Mouse (Mus musculus): ENCODE results near the gene Fez1.

Fez1 gene

GRCm38 (mm10) chr9:36821644-36822000 is at the start of gene Fez1:
Fez1 (plus strand) TSS chr9:36821864.
- DNase-seq = peak; percentile 95 to 96

DNA sequence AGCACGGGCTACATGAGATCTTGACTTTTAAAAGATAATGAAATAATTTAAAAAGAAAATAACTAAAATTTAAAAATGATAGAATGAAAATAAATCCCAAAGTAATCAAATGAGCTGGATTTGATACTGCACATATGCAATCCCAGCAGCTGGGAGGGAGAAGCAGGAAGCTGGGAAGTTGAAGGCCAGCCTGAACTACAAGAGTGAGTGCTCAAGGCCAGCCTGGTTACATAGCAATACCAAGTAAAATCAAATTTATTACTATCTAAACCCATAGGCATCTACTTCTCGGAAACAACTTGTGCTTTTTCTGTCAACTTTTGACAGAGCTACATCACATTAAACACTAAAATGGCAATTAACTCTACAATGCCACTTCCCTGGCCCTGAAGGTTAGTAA is 37.7 kb upstream of the Fez1 start:
- DNase-seq = no peak

DNA sequence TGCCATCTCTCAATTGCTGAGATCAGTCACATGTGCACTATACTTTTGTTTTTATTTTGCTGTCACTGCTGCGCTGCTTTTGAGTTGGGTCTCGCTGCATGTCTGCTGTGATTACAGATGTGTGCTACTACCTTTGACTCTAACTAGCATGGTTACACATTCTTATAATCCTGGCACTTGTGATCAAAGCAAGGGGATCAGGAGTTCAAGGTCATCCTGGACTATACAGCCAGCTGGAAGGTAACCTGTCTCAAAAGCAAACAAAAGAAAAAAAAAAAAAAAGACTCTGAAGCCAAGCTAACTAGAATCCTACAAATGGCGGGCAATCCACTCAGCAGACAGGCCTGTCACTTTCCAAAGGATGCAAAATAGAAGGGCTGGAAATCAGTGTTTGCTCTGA is 29.5 kb upstream of the Fez1 start:
- DNase-seq = no peak

DNA sequence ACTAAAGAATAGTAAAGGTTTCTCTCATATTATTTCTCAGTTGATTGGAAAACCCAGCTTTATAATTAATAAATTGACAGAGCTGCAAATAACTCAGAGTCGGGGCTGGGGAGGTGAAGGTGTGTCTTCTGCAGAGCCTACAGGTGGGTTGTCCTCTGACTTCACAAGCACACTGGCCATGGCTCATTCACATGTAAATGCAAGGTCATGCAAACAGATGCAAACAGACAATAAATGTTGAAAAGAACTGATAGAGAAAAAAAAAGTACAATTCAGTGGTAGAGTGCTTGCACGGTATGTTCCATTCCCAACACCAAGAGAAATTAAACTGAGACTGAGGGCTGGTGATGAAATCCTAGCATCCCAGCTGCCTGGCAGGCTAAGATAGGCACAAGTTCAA is 27.2 kb upstream of the Fez1 start:
- no peak for DNase-seq

- no peak for DNase-seq
Measured at GRCm38 (mm10) chr9:36795556-36795955, 26.1 kb upstream of the Fez1 start.

DNA sequence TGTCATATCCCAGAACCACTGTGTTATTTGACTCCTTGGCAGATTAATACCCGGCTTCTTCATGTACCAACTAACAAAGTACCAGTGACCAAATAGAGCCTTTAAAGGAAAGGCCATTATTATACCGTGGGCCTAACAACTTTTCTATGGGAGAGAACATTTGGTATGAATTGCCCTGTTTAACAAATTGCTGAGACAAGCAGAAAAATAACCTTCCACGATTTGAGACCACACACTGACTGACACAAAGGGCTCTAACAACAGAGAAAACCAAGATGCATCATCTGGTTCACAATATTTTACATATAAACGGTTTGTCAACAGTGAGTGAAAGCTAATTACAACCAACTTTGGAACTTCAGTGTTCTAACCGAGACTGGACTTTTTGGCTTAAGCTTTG is 25.4 kb upstream of the Fez1 start:
- no peak for DNase-seq

DNA sequence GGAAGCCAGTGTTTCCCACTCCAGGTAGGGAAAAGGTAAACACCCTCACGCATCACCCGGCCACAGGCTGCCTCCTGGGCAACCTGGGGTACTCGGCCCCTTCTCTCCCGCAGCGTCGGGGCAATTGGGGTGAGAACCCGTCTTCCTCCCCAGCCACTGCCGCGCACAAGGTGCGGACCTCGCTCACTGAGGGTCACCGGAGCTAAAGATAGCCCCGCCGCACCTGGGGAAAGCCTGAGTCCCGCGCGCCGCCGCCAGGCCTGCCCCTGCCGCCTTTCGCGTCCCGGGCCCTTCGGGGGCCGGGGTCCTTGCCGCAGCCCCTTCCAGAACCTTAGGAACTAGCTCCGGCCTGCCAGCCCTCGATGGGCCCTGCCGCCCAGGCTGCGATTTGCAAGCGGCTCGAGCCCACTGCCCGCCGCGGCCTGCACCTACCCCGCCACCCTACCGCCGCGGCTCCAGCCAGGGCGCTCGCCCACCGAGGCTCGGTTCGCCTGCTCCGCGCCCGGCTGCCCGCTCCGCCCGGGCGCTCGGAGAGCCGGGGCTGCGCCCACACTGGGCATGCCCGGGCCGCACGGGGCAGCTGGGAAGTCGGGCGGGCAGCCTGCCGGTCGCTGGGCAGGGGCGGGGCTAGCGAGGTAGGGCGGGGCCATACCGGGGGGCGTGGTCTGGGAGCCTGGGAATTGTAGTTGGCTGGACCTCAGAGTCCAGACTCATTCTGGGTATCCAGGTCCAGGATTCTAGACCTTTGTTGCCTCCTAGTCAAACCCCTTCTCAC is 24.7 kb upstream of the Fez1 start, which contains the start of gene Ei24:
Ei24 (minus strand) TSS at position 613 of the 775 bp plus-strand sequence.
- DNase-seq = peak; percentile 99

GRCm38 (mm10) chr9:36801961-36802360 is 19.7 kb upstream of the Fez1 start:
- no peak for DNase-seq

DNA sequence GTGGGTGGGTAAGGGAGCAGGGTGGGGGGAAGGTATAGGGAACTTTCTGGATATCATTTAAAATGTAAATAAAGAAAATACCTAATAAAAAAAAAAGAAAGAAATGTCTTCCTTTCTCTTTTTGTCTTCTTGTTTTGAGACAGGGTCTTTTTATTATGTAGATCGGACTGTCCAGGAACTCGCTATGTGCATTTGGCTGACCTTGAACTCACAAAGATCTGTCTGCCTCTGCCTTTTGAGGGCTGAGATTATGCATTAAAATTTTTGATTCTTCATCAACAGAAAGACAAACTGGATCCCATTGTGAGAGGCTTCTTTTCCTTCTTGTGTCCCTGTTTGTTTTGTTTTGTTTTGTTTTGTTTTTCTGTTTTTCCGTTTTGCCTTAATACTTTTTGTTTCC is 18.7 kb upstream of the Fez1 start:
- DNase-seq = no peak

GRCm38 (mm10) chr9:36803386-36803785 is 18.3 kb upstream of the Fez1 start:
- no peak for DNase-seq

GRCm38 (mm10) chr9:36803926-36804325 is 17.7 kb upstream of the Fez1 start:
- no peak for DNase-seq

DNA sequence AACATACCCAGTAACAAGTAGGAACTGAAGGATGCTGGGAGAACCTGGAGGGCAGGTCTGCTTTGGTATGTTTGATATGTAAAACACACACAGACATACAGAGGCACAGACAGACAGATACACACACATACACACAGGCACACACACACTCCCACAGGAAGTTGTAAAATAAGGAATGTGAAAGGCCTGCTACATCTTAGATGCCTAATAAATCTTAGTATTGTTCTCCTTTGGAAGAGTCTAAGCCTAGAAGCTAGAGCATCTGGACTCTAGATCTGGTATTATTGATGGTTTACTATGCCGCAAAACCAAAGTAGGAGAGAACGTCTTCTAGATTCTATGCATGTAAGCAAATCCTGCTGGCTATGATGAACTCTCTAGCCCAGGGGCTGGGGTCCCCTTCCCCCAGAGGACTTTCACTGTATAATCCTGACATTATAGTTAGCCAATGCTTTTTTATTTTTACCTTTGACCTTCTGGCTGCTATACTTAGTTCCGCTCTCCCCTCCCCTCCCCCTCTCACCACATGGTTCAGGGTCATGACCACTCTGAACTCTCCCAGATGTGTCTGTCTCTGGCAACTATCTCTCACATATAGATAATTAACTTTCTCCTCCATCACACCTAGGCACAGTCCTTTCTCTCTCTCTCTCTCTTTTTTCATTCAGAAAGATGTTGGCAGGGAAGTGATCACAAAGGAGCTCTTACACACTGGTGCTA is 16.2 kb upstream of the Fez1 start:
- DNase-seq = no peak

GRCm38 (mm10) chr9:36808126-36808785 is 13.4 kb upstream of the Fez1 start:
- no peak for DNase-seq

DNA sequence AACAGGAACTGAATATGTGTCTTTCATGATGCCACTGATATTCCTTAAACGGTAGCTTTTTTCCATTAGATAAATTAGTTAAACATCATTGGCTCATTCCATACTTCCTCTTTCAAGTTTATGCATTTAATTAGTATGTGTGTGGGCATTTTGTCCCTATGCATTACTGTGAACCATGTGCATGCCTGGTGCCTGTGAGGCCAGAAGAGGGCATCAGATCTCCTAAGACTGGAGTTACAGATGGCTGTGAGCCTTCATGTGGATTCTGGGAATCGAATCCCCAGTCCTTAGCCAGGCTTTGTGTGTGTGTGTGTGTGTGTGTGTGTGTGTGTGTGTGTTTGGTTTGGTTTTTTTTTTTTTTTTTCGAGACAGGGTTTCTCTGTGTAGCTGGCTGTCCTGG is 7.2 kb upstream of the Fez1 start:
- peak; percentile 22 to 35 for DNase-seq

DNA sequence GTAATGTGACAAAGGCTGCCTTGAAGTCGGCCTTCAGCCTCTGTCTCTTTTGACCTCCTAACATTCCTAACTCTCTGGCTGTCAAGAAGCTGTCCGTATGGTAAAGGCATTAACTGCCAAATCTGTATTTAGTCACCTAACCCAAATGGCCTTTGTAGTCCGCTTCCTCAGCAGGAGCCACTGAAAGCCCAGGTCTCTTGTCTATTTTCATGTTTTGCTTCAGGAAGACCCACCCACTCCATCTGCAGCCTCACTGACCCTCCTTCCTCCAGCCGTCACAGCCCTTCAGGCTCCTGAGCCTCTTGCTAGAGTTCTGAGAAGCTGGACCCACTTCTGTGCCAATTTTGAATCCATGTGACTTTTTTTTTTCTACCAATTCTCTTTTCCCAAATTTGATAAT is 2.8 kb upstream of the Fez1 start:
- DNase-seq = no peak

- peak in 1 of 2 experiments; percentile 71 for DNase-seq
Measured at GRCm38 (mm10) chr9:36820969-36821643, 558 bp upstream of the Fez1 start.

DNA sequence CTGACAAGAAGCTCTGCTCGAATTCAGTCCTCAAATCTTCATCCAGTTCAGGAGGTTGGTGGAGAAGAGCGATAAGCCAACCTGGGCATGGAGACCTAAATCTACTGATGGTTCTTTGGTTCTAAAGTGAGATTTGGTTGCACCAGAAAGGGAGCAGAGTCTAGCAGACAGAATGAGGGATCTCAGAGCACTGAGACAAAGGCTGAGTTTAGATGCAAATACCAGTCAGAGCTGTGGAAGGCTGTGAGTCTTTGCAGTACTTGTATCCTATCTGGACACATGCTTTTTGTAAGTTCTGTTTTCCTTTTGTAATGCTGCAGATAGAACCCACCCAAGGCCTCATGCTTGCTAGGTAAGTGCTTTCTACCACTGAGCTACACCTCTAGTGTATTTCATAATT is 360 bp downstream of the Fez1 start:
- DNase-seq = no peak

GRCm38 (mm10) chr9:36826612-36827363 is 5.1 kb downstream of the Fez1 start:
- no peak for DNase-seq

DNA sequence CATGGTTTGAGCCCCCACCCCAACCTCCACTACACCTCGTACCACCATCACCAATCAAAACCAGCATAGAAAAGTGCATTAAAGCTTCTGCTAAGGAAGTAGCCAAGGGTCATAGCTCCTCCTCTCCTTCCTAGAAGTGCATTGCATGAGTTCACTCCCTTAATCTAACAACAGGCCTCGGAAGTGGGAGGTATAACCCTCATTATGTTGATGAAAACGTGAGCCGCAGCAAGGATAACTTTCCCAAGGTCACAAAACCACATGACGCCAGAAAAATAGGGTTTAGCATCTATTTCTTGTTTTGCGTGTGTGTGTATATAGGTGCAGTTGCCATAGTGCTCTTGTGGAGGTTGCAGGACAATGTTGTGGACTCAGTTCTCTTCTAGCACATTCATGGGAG is 9.7 kb downstream of the Fez1 start:
- DNase-seq = no peak

DNA sequence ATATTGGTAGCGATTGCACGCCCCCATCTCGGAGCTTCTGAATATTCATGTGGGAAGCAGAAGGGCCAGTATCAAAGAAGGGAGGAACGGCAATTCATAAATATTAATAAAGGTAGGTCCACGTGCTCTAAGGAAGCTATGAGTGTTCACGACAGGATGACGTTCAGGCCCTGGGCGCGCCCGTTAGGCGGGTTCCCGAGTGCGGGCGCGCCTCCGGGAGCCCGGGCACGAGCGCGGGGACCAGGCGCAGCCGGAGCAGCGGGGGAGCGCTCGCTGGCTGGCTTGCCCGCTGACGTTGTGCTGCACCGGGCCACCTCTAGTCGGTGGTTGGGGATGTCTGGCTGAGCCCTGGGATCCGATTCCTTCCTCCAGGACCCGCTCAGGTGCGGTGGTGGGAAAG is 10.9 kb downstream of the Fez1 start:
- DNase-seq = peak; percentile 96 to 97

- peak; percentile 72 to 77 for DNase-seq
Measured at GRCm38 (mm10) chr9:36833043-36833881, 11.6 kb downstream of the Fez1 start.

- DNase-seq = peak; percentile 67 to 76
Measured at GRCm38 (mm10) chr9:36833914-36834313, 12.2 kb downstream of the Fez1 start.
